Mouse (Mus musculus): Measurements from ENCODE around the gene Dtnbp1. TPM values are rescaled to one million over a fixed set of nuclear protein-coding genes. Genes with fewer than 3 reads are reported as not detected.

Dtnbp1 gene
- polyA plus RNA-seq, 1 experiment from 2014 or later = 78.2 TPM

- H3K9ac ChIP-seq = 0 out of 2 replicates have a peak overlapping the region, but pooled peaks have one; percentile 3
- H3K9me3 ChIP-seq = no peaks in the 10 kb centered on the region
- peak overlapping the region; percentile 43 for H3K4me2 ChIP-seq
- H3K4me1 ChIP-seq = peaks cover 55% of the 10 kb centered on the region
- H3K27me3 ChIP-seq (replicated peaks) = no peaks in the 10 kb centered on the region
- 0 out of 2 replicates have a peak overlapping the region, but pooled peaks have one; percentile 20 for H3K27ac ChIP-seq (replicated peaks)
- H3K4me3 ChIP-seq = peak overlapping the region; percentile 24
- 39% methylated on average over 8 of the region's 8 CpGs for WGBS
- H3K36me3 ChIP-seq = peaks cover 5% of the 10 kb centered on the region; the same call in 1 of the 2 replicates
- no peak for ATAC-seq (ENCODE audit: extremely low read depth, insufficient number of reproducible peaks, low FRiP score, low TSS enrichment)
These were observed 54.9 kb downstream of the Dtnbp1 start for GRCm38 (mm10) chr13:44946880-44947635.

- Histone ChIP-seq H3K9ac (no peak overlapping the region), H3K9me3 (no peaks in the 10 kb centered on the region), H3K4me1 (peaks cover 50% of the 10 kb centered on the region), H3K27me3 (replicated peaks) (no peaks in the 10 kb centered on the region), H3K27ac (replicated peaks) (no peak overlapping the region), H3K4me3 (no peak overlapping the region), H3K4me2 (no peak overlapping the region), H3K36me3 (peaks cover 5% of the 10 kb centered on the region; the same call in 1 of the 2 replicates)
- 76% methylated on average over 2 of the region's 2 CpGs for WGBS
- ATAC-seq (ENCODE audit: extremely low read depth, insufficient number of reproducible peaks, low FRiP score, low TSS enrichment) = no peak
These were observed 58.3 kb downstream of the Dtnbp1 start for GRCm38 (mm10) chr13:44943618-44944017.

DNA sequence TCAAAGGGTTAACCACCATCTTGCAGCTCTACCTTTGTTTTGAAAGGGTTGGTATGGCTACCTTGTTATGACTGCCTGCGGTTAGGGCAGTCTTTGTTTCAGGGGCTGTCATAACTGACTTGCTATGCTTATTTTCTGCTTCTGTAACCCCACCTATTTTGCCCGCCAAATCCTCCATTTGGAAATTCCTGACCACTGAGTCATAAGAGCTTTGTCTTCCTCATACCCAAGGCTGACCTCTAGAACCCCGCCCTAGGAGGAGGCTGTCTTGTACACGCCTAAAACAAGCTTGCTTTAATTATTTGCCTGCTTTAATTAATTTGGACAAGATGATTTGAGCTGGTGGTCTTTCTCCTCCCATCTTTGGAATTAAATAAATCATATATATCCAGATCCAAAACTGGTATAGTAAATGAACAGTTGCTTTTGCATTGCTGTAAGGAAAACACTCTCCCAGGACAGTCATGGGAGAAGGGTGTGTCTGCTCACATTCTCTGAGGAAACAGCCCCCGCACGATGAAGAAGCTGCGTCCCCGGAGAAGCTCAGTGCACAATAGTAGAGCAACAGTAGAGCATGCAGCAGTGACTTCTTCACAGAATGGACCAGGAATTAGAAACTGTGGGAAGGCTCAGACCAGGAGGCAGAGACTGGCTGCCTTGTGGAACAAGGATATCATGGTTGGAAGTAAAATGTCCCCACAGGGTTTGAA, 62.5 kb downstream of the Dtnbp1 start:
- H3K27ac ChIP-seq (replicated peaks) = no peak overlapping the region
- no peak overlapping the region for H3K4me2 ChIP-seq
- no peak overlapping the region for H3K9ac ChIP-seq
- no peaks in the 10 kb centered on the region for H3K27me3 ChIP-seq (replicated peaks)
- no peak for ATAC-seq (ENCODE audit: extremely low read depth, insufficient number of reproducible peaks, low FRiP score, low TSS enrichment)
- H3K9me3 ChIP-seq = no peaks in the 10 kb centered on the region
- 63% methylated on average over 8 of the region's 8 CpGs for WGBS
- H3K4me3 ChIP-seq = no peak overlapping the region
- peaks cover 4% of the 10 kb centered on the region; the same call in 1 of the 2 replicates for H3K36me3 ChIP-seq
- H3K4me1 ChIP-seq = peaks cover 28% of the 10 kb centered on the region

DNA sequence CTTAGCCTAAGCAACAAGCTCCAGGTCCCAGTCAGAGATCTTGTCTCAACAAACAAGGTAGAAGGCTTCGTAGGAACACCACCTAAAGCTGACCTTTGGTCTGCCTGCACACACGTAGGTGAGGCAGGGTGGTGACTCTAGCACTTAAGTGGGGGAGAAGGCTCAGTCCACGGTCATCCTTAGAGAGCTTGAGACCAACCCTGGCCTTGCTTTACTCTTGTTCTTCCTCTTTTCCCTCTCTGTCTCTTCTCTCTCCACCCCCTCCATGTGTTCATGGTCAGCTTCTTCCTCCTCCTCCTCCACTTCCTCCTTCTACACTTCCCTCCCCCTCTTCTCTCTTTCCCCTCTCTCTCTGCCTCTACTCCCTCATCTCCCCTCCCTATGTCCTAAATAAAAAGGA, 64.3 kb downstream of the Dtnbp1 start:
- Histone ChIP-seq H3K27ac (replicated peaks) (no peak overlapping the region), H3K4me1 (peaks cover 34% of the 10 kb centered on the region), H3K27me3 (replicated peaks) (no peaks in the 10 kb centered on the region), H3K9ac (no peak overlapping the region), H3K36me3 (no peaks in the 10 kb centered on the region), H3K4me3 (no peak overlapping the region), H3K4me2 (no peak overlapping the region), H3K9me3 (no peaks in the 10 kb centered on the region)
- no peak for ATAC-seq (ENCODE audit: extremely low read depth, insufficient number of reproducible peaks, low FRiP score, low TSS enrichment)
- WGBS = 80% methylated on average over 3 of the region's 3 CpGs

GRCm38 (mm10) chr13:44933575-44933974, 68.4 kb downstream of the Dtnbp1 start:
- Histone ChIP-seq H3K4me2 (no peak overlapping the region; the same call in 1 of the 2 replicates), H3K9me3 (no peaks in the 10 kb centered on the region), H3K9ac (no peak overlapping the region), H3K36me3 (peaks cover 25% of the 10 kb centered on the region), H3K27ac (replicated peaks) (no peak overlapping the region), H3K4me3 (no peak overlapping the region), H3K27me3 (replicated peaks) (no peaks in the 10 kb centered on the region), H3K4me1 (peaks cover 32% of the 10 kb centered on the region)
- no peak for ATAC-seq (ENCODE audit: extremely low read depth, insufficient number of reproducible peaks, low FRiP score, low TSS enrichment)
- 46% methylated on average over 7 of the region's 7 CpGs for WGBS

- Histone ChIP-seq H3K27me3 (replicated peaks) (no peaks in the 10 kb centered on the region), H3K9ac (no peak overlapping the region), H3K4me3 (no peak overlapping the region), H3K27ac (replicated peaks) (peak overlapping the region; percentile 31; the same call in 1 of the 2 replicates), H3K4me2 (peak overlapping the region; percentile 38), H3K4me1 (peaks cover 29% of the 10 kb centered on the region), H3K9me3 (no peaks in the 10 kb centered on the region), H3K36me3 (peaks cover 32% of the 10 kb centered on the region)
- 60% methylated on average over 18 of the region's 18 CpGs for WGBS
- ATAC-seq (ENCODE audit: extremely low read depth, insufficient number of reproducible peaks, low FRiP score, low TSS enrichment) = no peak
These were observed 69.4 kb downstream of the Dtnbp1 start for GRCm38 (mm10) chr13:44932307-44933264.

GRCm38 (mm10) chr13:44926311-44926710, 75.6 kb downstream of the Dtnbp1 start:
- Histone ChIP-seq H3K36me3 (peaks cover 82% of the 10 kb centered on the region), H3K9me3 (no peaks in the 10 kb centered on the region), H3K4me3 (no peak overlapping the region), H3K4me2 (no peak overlapping the region), H3K27me3 (replicated peaks) (no peaks in the 10 kb centered on the region), H3K4me1 (peaks cover 12% of the 10 kb centered on the region), H3K9ac (no peak overlapping the region), H3K27ac (replicated peaks) (no peak overlapping the region)
- ATAC-seq (ENCODE audit: extremely low read depth, insufficient number of reproducible peaks, low FRiP score, low TSS enrichment) = no peak
- 80% methylated on average over 2 of the region's 2 CpGs for WGBS

DNA sequence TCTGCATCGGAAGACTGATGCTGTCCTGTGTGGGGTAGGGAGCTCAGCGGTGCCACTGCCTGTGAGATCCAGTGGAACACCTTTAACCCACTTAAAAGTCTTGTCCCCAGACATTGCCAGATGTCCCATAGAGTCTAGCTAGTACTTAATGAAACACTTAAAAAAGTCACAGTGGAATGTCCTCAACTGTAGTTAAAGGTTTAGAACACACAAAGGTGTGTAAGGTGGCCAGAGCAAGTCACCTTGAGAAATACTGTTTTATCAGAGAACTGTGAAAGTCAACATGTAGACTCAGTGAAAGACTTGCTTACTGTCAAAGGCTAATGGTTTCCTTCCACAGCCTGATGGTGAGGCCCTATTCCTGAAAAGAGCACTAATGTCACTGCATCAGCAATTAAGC, 76.8 kb downstream of the Dtnbp1 start:
- peaks cover 83% of the 10 kb centered on the region for H3K36me3 ChIP-seq
- H3K4me2 ChIP-seq = no peak overlapping the region
- peaks cover 12% of the 10 kb centered on the region for H3K4me1 ChIP-seq
- ATAC-seq (ENCODE audit: extremely low read depth, insufficient number of reproducible peaks, low FRiP score, low TSS enrichment) = no peak
- no peak overlapping the region for H3K9ac ChIP-seq
- no peaks in the 10 kb centered on the region for H3K9me3 ChIP-seq
- H3K27ac ChIP-seq (replicated peaks) = no peak overlapping the region
- no peaks in the 10 kb centered on the region for H3K27me3 ChIP-seq (replicated peaks)
- 93% methylated on average over 2 of the region's 2 CpGs for WGBS
- no peak overlapping the region for H3K4me3 ChIP-seq

- no peak overlapping the region for H3K27ac ChIP-seq (replicated peaks)
- H3K36me3 ChIP-seq = peaks cover 84% of the 10 kb centered on the region
- H3K4me3 ChIP-seq = no peak overlapping the region
- no peaks in the 10 kb centered on the region for H3K9me3 ChIP-seq
- no peak overlapping the region for H3K9ac ChIP-seq
- 78% methylated on average over 3 of the region's 3 CpGs for WGBS
- H3K4me1 ChIP-seq = peaks cover 12% of the 10 kb centered on the region
- no peak overlapping the region for H3K4me2 ChIP-seq
- no peaks in the 10 kb centered on the region for H3K27me3 ChIP-seq (replicated peaks)
- no peak for ATAC-seq (ENCODE audit: extremely low read depth, insufficient number of reproducible peaks, low FRiP score, low TSS enrichment)
These were observed 77.9 kb downstream of the Dtnbp1 start for GRCm38 (mm10) chr13:44924042-44924441.

DNA sequence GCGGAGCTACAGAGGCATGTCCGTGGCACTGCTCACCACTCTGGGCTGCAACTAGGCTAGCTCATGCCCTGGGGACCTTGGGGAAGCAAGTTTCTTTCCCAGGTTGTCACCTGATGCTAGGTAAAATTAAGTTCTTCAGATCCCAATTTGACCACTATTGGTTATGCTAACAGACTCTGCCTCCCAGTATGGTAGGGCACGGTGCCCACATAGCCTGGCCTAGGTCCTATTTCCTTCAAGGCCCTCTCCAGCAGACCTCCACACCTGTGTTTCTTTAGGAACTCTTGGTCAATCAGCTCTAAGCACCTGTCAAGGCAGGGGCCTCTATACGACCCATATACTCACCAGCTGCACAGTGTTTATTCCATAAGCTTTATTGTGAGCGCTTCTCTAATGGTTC, 80.2 kb downstream of the Dtnbp1 start:
- 90% methylated on average over 5 of the region's 5 CpGs for WGBS

DNA sequence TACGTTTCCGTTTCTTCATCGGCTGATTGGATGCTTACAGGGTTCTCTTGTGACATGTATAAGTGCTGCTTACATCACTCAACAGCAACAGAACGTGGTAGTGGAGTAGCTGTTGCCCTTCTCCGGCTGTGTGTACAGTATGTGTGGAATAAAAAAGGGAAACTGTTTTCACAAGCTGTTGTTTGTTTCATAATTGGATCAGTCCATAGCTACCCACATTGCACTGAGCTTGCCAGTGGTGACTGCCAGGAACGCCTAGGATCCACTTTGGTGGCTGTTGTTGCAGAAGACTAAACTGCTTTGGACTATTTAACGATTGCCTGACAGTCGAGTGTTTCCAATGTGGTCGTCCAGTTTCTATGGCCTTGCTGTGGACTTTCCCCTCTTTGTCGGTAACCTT, 80.9 kb downstream of the Dtnbp1 start:
- no peak for ATAC-seq (ENCODE audit: extremely low read depth, insufficient number of reproducible peaks, low FRiP score, low TSS enrichment)
- Histone ChIP-seq H3K4me2 (no peak overlapping the region), H3K4me1 (no peaks in the 10 kb centered on the region), H3K4me3 (no peak overlapping the region), H3K27me3 (replicated peaks) (no peaks in the 10 kb centered on the region), H3K9ac (no peak overlapping the region), H3K36me3 (peaks cover 99% of the 10 kb centered on the region), H3K9me3 (no peaks in the 10 kb centered on the region), H3K27ac (replicated peaks) (no peak overlapping the region)
- 82% methylated on average over 10 of the region's 10 CpGs for WGBS

More for the DNA sequence above, 80.2 kb downstream of the Dtnbp1 start:
- peaks cover 97% of the 10 kb centered on the region for H3K36me3 ChIP-seq
- no peak for ATAC-seq (ENCODE audit: extremely low read depth, insufficient number of reproducible peaks, low FRiP score, low TSS enrichment)
- no peak overlapping the region for H3K4me2 ChIP-seq
- H3K4me1 ChIP-seq = 0 out of 2 replicates have a peak, but pooled peaks cover under 1% of the 10 kb centered on the region
- H3K27ac ChIP-seq (replicated peaks) = no peak overlapping the region
- H3K4me3 ChIP-seq = no peak overlapping the region
- H3K9ac ChIP-seq = no peak overlapping the region
- no peaks in the 10 kb centered on the region for H3K27me3 ChIP-seq (replicated peaks)
- H3K9me3 ChIP-seq = no peaks in the 10 kb centered on the region
